Mouse (Mus musculus) G1E-ER4 (cell line): ENCODE results near the gene Olfr218. TPM values are rescaled to one million over a fixed set of nuclear protein-coding genes. Genes with fewer than 3 reads are reported as not detected.
A peak's percentile ranks its signal among the peaks of the same experiment; 100 is the strongest.

Source experiments
- GATA1 ChIP-seq: IDR thresholded peaks from one replicate; pipeline ENCODE4 v1.8.0; 2012; ENCODE audit warnings: low read length, inconsistent platforms
- polyA plus RNA-seq: library from polyadenylated mRNA; stranded (reverse); fragments of >175 nt; gene quantifications from 2 replicates; pipeline ENCODE4 v1.2.3, GENCODE M21; 2012

Gene Olfr218
- polyA plus RNA-seq, result not detected in 2 replicates

DNA sequence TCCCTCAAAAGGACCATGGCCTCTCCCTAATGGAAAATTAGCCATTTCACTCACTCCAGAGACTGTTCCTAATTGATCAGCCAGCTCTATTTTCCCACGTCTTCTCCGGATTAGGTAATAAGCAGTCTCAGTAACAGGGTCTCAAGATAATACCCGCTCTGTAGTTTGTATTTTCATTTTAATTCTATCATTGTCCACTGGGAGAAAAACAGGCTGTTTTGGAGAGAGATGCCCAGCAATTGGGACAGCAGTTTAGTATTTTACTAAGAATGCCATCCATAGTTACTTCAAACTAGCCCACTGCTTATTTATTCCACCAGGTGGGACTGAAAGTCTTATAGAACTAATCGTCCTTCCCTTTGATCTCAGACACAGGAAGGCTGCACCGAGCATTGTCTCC is at the start of gene Olfr218:
TSS of gene Olfr218 (plus strand) at position 301 of the 400 bp plus-strand sequence.
- TF ChIP-seq GATA1, result no peak

DNA sequence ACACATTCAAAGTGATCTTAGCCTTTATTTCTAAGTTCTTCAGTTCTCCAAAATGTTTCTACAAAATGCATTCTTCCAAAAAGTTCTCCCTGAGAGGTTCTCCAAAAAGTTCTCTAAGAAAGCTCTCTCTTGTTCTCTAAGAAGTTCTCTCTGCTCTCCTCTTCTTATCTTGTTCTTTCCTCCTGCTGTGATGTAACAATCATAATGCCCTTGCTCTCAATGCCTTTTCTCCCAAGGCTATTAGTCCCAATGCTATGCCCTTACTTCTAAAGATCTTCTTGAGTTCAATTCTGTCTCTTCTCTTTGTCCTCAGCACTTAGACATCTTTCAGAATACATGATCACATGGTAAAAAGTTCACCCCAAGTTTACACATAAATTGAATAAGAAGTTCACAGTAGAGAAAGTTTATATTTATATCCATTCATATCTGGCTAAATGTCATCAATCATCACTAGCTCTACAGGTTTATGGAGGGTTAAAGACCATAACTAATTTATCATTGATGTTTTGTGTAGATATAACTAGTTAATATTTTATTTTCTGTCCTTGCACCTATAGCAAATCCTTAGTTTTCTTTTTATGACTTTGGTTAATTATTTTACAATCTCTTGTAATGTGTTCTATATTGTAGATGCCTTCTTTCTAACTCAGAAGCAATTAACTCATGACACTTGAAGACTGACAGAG is 23.3 kb upstream of the Olfr218 start:
- no peak for TF ChIP-seq GATA1

DNA sequence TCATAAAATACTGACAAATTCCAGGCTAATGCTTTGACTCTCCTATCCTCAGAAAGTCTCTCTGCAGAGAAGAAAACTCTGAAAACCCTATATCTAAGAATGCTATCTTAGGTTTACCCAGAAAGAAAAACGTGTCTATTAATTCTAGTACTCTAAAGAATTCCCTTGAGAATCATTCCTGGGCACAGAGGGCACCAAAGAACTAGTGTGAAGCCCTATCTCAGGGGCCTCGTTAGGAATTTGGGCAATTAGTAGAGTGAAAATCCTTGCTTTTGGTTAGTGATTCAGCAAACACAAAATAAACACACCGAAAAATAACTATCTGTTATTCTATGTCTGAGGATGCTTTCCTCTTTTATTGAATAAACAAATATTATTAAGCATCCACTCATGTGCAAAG is 7.1 kb upstream of the Olfr218 start, which contains the start of gene Olfr1406:
TSS of gene Olfr1406 (minus strand) at position 101 of the 400 bp plus-strand sequence.
- no peak for TF ChIP-seq GATA1

DNA sequence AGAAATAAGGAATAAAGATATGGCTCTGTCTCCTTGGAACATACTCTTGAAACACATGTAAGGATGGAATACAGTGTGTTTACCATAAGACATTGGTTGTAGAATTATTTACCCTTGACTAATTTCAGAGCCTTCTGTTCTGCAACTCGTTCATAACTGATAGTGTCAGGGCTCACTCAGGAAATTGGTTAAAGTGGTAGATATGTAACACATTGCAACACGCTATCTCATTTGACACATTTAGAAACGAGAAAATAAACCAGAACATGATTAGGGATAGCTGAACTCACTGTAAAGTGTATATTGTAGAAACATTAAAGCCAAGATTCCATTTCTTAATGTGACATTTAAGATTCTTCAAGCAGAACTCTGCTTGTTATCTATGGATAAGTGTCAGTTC is 5.5 kb upstream of the Olfr218 start:
- TF ChIP-seq GATA1, result peak; percentile 68

DNA sequence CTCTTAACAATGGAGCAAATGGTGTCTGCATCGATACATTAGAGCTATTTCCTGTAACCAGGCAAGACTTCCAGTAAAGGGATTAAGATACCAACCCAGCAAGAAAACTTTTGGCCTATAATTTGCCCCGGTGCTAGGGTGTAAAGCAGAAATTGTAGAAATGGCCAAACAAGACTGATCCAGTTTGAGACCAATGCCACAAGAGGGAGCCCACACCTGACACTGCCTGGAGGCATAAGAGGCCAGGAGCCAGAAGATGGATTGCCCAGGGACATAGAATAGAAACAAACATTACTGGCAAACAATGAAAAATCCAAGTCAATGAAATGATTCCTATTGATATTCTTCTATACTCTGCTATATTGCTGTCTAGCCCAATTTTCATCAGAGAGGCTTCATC is 1.2 kb upstream of the Olfr218 start:
- no peak for TF ChIP-seq GATA1

DNA sequence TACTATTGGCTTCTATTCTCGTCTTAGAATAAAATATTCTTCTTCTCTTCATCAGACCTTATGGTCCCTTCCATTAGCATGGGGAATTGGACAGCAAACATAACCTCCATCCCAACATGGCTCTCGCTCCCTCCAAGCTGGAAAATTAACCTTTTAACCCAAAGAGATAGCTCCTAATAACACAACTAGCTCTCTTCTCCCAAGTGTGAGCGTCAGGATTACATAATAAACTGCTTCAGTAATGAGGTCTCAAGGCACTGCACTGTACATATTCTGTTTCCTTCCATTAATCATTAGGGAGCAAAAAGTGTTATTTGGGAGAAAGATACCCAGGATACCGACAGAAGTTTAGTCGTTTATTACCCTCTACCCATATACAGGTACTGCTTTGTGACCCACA is 14.5 kb downstream of the Olfr218 start, which contains the start of gene Olfr1404:
TSS of gene Olfr1404 (plus strand) at position 301 of the 400 bp plus-strand sequence.
- TF ChIP-seq GATA1, result no peak

DNA sequence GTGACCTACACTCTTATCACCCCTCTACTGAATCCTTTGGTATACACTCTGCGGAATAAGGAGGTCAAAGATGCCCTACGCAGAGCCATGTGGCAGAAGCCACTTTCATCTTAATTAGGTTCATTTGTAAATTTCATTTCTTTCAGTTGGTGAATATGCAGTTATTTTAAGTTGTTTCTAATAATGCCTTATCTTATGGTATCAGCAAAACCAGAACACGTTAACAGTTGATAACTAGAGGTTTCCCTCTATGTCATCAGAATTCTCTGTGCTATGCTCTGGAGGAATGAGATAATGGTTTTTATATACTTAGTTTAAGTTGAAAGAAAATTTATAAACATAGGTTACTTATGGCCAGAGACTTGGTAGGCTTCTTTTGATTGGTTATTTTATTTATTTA is 18.9 kb downstream of the Olfr218 start:
- peak; percentile 72 for TF ChIP-seq GATA1

DNA sequence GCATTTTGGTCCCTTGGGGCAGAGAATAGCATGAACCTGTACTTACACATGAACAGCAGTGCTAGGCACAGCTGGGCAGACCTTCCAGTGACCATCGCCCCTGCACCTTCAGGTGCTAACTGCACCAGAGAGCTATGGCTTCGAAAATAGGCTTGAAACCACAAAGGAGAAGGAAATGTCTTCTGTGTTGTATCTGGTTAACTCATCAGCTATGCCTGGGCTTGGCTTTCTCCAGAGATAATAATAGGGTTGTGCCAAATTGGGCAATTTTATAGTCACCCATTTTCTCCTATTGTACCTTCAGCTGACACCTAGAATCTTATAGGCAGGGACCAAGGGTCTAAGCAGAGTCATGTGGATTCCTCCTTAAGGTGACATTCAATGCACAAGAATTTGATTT is 29.5 kb downstream of the Olfr218 start, which contains the start of gene Fcer1a:
TSS of gene Fcer1a (minus strand) at position 134 of the 400 bp plus-strand sequence.
- TF ChIP-seq GATA1, result no peak

DNA sequence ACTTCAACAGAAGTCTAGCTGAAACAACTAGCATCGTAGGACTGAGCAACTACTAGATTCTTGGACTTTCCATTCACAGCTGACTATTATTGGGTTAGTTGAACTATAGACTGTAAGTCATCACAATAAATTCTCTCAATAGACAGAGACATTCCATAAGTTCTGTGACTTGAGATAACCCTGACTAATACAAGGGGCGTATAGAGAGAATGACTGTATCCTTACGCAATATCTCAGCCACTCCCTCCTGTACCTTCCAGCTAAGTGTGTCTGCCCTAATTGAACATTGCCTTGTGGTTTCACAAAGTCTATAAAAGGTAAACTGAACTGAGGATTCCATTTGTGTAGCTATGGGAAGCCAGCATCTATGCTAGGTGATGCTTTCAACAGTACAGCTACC is 52.3 kb downstream of the Olfr218 start:
- no peak for TF ChIP-seq GATA1

Other genes starting within 250 kb of the Olfr218 start
- gene Olfr16, start 247.4 kb upstream of the Olfr218 start, polyA plus RNA-seq, result not detected in 2 replicates
- gene Olfr1408, start 60.4 kb upstream of the Olfr218 start, polyA plus RNA-seq, result not detected in 2 replicates
- gene Olfr1406, start 7.2 kb upstream of the Olfr218 start, polyA plus RNA-seq, result not detected in 2 replicates
- gene Olfr1404, start 14.6 kb downstream of the Olfr218 start, polyA plus RNA-seq, result not detected in 2 replicates
- gene Fcer1a, start 29.4 kb downstream of the Olfr218 start, polyA plus RNA-seq, result not detected in 2 replicates
- not detected in 2 replicates for gene Olfr418, start 68.2 kb downstream of the Olfr218 start, polyA plus RNA-seq
- not detected in 2 replicates for gene Mptx2, start 80.0 kb downstream of the Olfr218 start, polyA plus RNA-seq
- not detected in 2 replicates for gene Ackr1, start 135.9 kb downstream of the Olfr218 start, polyA plus RNA-seq
- not detected in 2 replicates for gene Aim2, start 153.1 kb downstream of the Olfr218 start, polyA plus RNA-seq
- gene Cadm3, start 169.9 kb downstream of the Olfr218 start, polyA plus RNA-seq, result not detected in 2 replicates